Comparison of ENCODE assay signal across 13 mouse cellular contexts in genomic region chr17:6809331-6809730, GRCm38 (mm10). TPM values are rescaled to one million over a fixed set of nuclear protein-coding genes. Genes with fewer than 3 reads are reported as not detected.
DNase-seq lines count a peak whose midpoint lies in the region; ATAC-seq and TF ChIP-seq lines count a peak whose summit lies in the region.
"Had no signal": no experiment of that assay in that cellular context is flagged by ENCODE, and none has a peak within 500 bp of the region (broad histone marks: within the 10 kb centered on the region; RNA-seq: fewer than 3 reads in every experiment).

No protein-coding gene starts in this region.

- H3K4me1 ChIP-seq in intestine, embryonic 14.5 days (replicated peaks; ENCODE audit: control insufficient read depth, insufficient read depth, low read length), result peaks cover 16% of the 10 kb centered on the region
- H3K4me1 ChIP-seq in intestine, embryonic 15.5 days (replicated peaks), result peaks cover 14% of the 10 kb centered on the region
- peaks cover 15% of the 10 kb centered on the region for H3K4me1 ChIP-seq in intestine, postnatal 0 days (replicated peaks; ENCODE audit: control insufficient read depth, insufficient read depth, low read length)

- no peak for DNase-seq in intestine, embryonic 14.5 days (ENCODE audit: low spot score)
- DNase-seq in kidney, adult 8-10 months, result peak; percentile 43 to 44
- DNase-seq in kidney, postnatal 4 days, result peak; percentile 34 to 62
- DNase-seq: adrenal gland, postnatal 10 days; cerebellum, adult 2 months; midbrain, embryonic 14.5 days; thymus, postnatal 14 days had no signal

- 65% methylated on average over 3 of the region's 3 CpGs for WGBS in intestine, embryonic 14.5 days
- WGBS in intestine, embryonic 15.5 days, result 63% methylated on average over 3 of the region's 3 CpGs
- WGBS in intestine, postnatal 0 days, result 62% methylated on average over 3 of the region's 3 CpGs

- H3K27me3 ChIP-seq in intestine, embryonic 14.5 days (replicated peaks; ENCODE audit: control insufficient read depth, insufficient read depth, low read length), result no peaks in the 10 kb centered on the region
- no peaks in the 10 kb centered on the region for H3K27me3 ChIP-seq in intestine, embryonic 15.5 days (replicated peaks)
- no peaks in the 10 kb centered on the region for H3K27me3 ChIP-seq in intestine, postnatal 0 days (replicated peaks; ENCODE audit: control insufficient read depth, insufficient read depth, low read length)
- H3K27me3 ChIP-seq: heart, embryonic 13.5 days; hindbrain, embryonic 12.5 days had no signal

- no peak for TF ChIP-seq CTCF in intestine, postnatal 0 days (IDR thresholded peaks at IDR 0.05; ENCODE audit: low read depth)

- H3K4me2 ChIP-seq in intestine, embryonic 14.5 days (ENCODE audit: low read length), result no peak overlapping the region
- no peak overlapping the region for H3K4me2 ChIP-seq in intestine, embryonic 15.5 days (replicated peaks)
- no peak overlapping the region for H3K4me2 ChIP-seq in intestine, postnatal 0 days (replicated peaks; ENCODE audit: low read depth)
- H3K4me2 ChIP-seq: heart, embryonic 13.5 days; hindbrain, embryonic 12.5 days had no signal

- no peak for ATAC-seq in intestine, embryonic 14.5 days (replicated peaks; ENCODE audit: low FRiP score, low TSS enrichment, low read depth)
- no peak for ATAC-seq in intestine, embryonic 15.5 days
- ATAC-seq in intestine, postnatal 0 days, result no peak
- ATAC-seq in CD4-positive, CD25-positive, alpha-beta regulatory T cell, adult 4 months, result no peak
- ATAC-seq in inflammation-experienced regulatory T-cells, adult 6 months, result no peak

- H3K9me3 ChIP-seq in intestine, embryonic 14.5 days (ENCODE audit: control insufficient read depth, low read length), result no peaks in the 10 kb centered on the region
- no peaks in the 10 kb centered on the region for H3K9me3 ChIP-seq in intestine, embryonic 15.5 days
- no peaks in the 10 kb centered on the region for H3K9me3 ChIP-seq in intestine, postnatal 0 days (ENCODE audit: control insufficient read depth)
- H3K9me3 ChIP-seq: heart, embryonic 13.5 days; hindbrain, embryonic 12.5 days had no signal

- no peak overlapping the region for H3K9ac ChIP-seq in intestine, embryonic 14.5 days (ENCODE audit: low read length)
- no peak overlapping the region for H3K9ac ChIP-seq in intestine, embryonic 15.5 days
- no peak overlapping the region for H3K9ac ChIP-seq in intestine, postnatal 0 days (ENCODE audit: low read depth, low read length)
- H3K9ac ChIP-seq: heart, embryonic 13.5 days; hindbrain, embryonic 12.5 days had no signal

- H3K27ac ChIP-seq in intestine, embryonic 14.5 days (ENCODE audit: low read depth), result 0 out of 2 replicates have a peak overlapping the region, but pooled peaks have one; percentile 9
- H3K27ac ChIP-seq in intestine, embryonic 15.5 days, result no peak overlapping the region
- peak overlapping the region; percentile 89; the same call in 1 of the 2 replicates for H3K27ac ChIP-seq in intestine, postnatal 0 days (ENCODE audit: low read depth, low read length)
- H3K27ac ChIP-seq: heart, embryonic 13.5 days; hindbrain, embryonic 12.5 days had no signal

- no peak overlapping the region for H3K4me3 ChIP-seq in intestine, embryonic 14.5 days (ENCODE audit: low read depth, low read length)
- H3K4me3 ChIP-seq in intestine, embryonic 15.5 days (replicated peaks), result no peak overlapping the region
- no peak overlapping the region for H3K4me3 ChIP-seq in intestine, postnatal 0 days (ENCODE audit: low read depth, low read length)
- H3K4me3 ChIP-seq: heart, embryonic 13.5 days; hindbrain, embryonic 12.5 days had no signal

- no peaks in the 10 kb centered on the region for H3K36me3 ChIP-seq in intestine, embryonic 14.5 days (ENCODE audit: control insufficient read depth, insufficient read depth, low read length)
- no peaks in the 10 kb centered on the region for H3K36me3 ChIP-seq in intestine, embryonic 15.5 days
- H3K36me3 ChIP-seq in intestine, postnatal 0 days (ENCODE audit: control insufficient read depth, insufficient read depth), result no peaks in the 10 kb centered on the region
- H3K36me3 ChIP-seq: heart, embryonic 13.5 days; hindbrain, embryonic 12.5 days had no signal

RNA-seq across cellular contexts. Expression of gene Ezr, which starts 26.7 kb away (rescaled TPM):
- polyA plus RNA-seq in intestine, embryonic 14.5 days (2014; fragmentation: Nextera tagmentation; extraction: Ambion mirVana), result 159 and 176 TPM in 2 replicates
- polyA plus RNA-seq in intestine, embryonic 15.5 days (2015; fragmentation: Nextera tagmentation; extraction: Ambion mirVana), result 232 and 235 TPM in 2 replicates
- 342 and 379 TPM in 2 replicates for polyA plus RNA-seq in intestine, postnatal 0 days (2015; fragmentation: Nextera tagmentation; extraction: Ambion mirVana)
- 100 to 1,000 TPM; 110 to 136 TPM for polyA plus RNA-seq in CD4-positive, CD25-positive, alpha-beta regulatory T cell, adult 4 months (2017; shearing (Covaris generic))
- 100 to 1,000 TPM; 111 to 138 (median 117) TPM for polyA plus RNA-seq in inflammation-experienced regulatory T-cells, adult 6 months (2017; shearing (Covaris generic))
